Mouse (Mus musculus): ENCODE data around the gene Klrb1b. TPM values are rescaled to one million over a fixed set of nuclear protein-coding genes. Genes with fewer than 3 reads are reported as not detected.

Gene Klrb1b
- total RNA-seq (2015) (0.32 and 1.4 TPM in 2 replicates), total RNA-seq (2017) (not detected in 2 replicates)

DNA sequence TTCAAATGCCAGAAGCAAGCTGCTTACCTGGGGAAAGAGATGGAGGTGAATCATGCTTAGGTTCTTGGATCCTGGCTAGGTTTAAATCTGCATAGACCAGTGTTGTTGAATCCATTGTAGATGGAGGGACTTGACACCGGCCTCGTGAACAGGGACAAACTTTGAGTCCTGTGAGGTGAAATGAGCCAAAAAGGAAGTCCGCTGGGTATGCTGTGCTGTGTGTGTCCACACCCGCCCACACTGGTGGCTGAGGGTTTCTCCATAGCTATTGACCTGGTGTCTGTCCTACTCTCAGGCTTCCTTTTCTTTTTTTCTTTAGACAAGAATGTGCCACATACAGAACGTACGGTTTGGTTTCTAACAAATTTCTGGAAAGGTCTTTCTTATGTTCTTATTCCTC is at the start of gene Klrb1b, which contains the start of gene Gm44511:
TSS of gene Klrb1b (minus strand) at position 200 of the 400 bp plus-strand sequence.
TSS of gene Gm44511 (minus strand) at position 184 of the 400 bp plus-strand sequence.
- ATAC-seq (replicated peaks; ENCODE audit: poor library complexity) = peak; percentile 77

DNA sequence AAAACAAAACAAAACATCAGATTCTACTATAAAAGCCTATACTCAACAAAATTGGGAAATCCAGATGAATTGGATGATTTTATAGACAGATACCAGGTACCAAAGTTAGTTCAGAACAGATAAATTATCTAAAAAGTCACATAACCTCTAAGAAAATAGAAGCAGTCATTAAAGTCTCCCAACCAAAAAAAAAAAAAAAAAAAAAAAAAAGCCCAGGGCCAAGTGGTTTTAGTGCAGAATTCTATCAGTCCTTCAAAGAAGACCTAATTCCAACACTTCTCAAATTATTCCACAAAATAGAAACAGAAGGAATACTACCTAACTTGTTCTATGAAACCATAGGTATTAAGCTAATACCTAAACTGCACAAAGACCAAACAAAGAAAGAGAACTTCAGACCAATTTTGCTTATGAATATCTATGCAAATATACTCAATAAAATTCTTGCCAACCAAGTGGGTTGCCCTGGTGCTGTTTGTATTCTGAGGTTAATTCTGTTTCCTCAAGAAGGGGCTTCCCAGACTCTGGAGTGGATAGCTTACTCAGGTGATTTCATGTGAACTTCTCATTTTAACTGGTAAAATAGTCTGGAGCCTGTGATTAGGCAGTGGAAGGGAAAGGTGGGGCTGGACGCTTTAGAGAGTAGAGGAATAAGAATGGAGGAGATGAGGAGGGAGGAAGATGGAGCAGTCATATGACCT is 45.9 kb upstream of the Klrb1b start:
- no peak for ATAC-seq (replicated peaks; ENCODE audit: poor library complexity)

DNA sequence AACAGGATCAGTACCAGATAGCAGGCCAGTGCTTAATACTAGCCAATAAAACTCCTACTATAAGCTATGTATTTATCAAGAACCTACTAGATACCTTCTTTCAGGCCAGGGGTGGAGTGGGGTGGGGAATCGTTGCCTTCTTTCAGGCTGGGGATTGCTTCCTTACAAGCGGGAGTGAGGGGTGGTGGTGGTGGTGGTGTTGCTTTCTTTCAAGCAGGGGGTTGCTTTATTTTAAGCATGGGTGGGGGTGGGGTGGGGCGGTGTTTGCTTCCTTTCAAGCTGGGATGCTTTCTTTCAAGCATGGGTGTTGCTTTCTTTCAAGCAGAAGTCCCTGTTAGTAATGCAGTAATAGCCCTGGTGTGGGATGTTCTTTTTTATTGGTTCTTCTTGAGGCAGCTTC is 42.7 kb upstream of the Klrb1b start:
- no peak for ATAC-seq (replicated peaks; ENCODE audit: poor library complexity)

DNA sequence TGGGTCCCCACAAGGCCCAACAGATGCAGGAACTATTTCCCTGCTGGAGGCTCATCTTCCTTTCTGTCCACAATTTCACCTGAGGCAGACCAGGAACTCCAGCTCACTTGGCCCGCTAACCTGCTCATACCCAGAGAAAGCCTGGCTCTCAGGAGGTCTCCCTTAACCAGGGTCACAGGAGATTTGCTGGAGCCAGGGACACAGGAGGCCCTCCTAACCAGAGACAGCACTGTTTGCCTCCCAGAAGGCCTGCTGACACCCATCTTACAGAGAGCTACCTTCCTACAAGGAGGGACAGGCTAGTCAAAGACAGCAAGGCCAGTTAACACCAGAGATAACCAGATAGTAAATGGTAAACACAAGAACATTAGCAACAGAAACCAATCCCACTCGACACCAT is 31.8 kb upstream of the Klrb1b start:
- no peak for ATAC-seq (replicated peaks; ENCODE audit: poor library complexity)

DNA sequence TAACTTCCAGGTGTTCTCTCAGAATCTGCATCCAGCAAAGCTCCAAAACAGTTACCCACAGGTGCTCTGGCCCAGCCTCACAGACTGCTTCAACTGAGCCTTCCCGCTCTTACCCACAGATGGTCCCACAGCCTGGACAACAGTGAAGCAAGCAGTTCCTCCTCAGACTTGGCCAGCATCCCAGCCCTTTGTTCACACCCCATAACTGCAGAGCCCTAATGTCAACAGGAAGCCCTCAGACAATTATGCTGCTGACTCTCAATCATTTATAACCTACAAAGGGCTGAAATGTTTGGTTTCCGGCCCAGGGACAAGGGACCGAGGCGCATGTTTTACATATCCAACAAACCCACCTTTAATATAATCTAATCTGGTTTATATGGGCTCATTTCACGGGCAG is 30.1 kb upstream of the Klrb1b start:
- peak; percentile 87 for ATAC-seq (replicated peaks; ENCODE audit: poor library complexity)

DNA sequence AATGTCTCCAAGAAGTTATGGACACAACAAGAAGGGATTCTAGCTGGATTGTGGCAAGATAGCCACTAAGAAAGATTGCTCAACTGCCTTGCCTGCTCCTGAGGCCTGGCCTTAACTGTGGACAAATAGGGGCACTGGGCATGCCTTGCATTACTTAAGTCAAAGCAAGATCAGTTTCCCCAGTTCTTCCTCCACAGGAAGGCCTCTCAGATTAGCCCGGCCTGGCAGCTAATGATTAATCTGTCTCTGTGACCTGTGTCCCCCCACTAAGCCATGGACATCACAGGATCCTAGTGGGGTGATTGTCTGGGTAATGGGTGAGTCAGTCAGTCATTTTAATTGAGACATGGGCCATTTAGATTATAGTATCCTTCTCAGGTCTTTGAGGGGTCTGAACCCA is 29.3 kb upstream of the Klrb1b start:
- ATAC-seq (replicated peaks; ENCODE audit: poor library complexity) = no peak

DNA sequence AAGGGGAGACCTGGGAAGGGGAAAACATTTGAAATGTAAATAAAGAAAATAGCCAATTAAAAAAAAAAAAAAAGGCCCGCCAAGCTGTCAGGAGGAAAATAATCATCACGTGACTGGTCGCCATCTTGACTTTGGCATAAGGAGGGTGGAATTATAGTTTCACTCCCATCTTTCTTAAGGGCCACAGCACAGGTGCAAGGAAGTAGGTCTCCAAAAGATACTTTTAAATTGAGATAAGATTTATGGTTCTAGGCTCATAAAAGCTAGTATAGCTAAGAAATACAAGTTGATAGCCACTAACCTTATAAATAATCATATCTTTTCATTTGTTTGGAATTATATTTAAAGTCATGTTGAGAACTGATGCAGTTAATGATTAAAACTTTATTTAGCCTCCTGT is 28.8 kb upstream of the Klrb1b start:
- ATAC-seq (replicated peaks; ENCODE audit: poor library complexity) = no peak

DNA sequence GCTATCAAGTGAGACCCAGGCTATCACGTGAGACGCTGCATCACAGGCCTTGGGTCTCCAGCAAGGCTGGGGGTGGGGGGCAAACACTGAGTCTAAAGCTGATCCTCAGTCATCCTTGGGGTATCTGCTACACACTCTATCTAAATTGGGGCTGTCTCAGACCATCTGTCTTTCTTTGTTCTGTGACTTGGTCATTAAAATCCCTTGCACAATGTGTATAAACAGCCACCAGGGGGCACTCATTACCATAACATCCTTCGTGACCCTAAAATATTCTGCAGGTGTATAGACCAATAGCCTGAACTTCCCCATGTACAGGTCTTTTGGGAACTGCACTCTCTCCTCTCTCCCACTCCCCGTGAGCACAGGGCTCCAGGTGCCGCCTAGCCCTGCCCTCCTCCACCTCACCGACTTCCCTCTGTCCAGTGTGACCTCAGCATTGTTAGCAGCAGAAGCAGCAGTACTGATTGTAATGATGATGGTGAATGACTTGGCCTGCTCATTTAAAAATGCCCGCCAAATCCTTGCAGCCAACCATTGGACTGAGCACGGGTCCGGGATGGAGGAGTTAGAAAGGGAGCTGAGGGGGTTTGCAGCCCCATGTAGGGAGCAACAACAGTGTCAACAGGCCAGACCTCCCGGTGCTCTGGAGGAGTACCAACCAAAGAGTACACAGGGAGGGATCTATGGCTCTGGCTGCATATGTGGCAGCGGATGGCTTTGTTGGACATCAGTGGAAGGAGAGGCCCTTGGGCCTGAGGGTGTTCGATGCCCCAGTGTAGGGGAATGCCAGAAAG is 28.1 kb upstream of the Klrb1b start:
- peak; percentile 64 for ATAC-seq (replicated peaks; ENCODE audit: poor library complexity)

DNA sequence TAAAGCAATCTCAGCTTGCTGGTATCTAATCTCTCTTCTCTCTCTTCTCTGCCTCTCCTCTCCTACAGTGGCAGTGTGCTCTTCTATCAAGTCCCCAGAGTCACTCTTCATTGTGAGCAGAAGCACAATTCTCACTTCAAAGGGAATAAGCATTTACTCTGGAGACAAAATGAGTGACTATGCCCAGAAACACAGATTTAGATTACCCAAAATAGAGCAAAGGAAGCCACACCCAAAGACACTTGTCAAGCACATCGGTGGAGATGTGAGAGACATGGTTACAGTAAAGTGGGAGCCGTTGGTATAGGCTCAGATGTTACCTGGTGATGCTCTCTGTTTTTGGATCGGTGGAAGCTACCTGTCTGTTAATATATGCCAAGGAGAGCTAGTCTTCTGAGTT is 26.6 kb upstream of the Klrb1b start:
- ATAC-seq (replicated peaks; ENCODE audit: poor library complexity) = no peak

DNA sequence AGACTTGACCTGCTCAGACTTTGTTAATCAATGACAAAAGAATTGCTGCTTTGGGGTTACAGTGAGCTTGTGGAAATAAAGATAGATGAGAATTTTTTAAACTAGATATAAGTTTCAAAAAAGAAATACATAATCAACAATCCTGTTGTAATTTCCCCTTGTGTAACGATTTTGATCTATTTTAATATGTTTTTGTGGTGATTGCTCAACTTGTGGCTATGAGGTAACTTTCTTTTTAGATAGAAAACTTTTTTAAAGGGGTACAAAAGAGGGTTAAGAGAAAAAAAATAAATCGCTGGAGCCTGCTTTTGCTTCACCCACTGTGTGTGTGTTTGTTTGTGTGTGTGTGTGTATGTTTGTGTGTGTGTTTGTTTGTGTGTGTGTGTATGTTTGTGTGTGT is 25.0 kb upstream of the Klrb1b start:
- no peak for ATAC-seq (replicated peaks; ENCODE audit: poor library complexity)

DNA sequence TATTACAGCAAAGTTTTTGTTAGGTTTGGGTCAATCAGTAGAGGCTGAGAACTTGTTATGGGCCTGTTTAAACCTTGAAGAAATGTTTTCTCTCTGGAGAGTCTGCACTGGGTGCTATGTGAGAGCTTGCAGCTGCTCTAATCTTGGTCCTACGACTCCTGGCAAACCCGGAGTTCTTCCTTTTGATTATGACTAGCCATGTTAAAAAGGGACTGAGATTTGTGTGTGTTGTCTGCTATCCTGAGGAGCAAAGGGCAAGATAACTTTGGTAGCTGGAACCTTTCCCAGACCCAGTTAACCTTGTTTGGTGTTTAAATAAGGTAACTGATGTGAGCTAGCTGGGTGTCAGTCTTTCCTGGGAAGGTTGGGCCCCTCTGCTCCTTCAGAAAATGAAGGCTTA is 24.5 kb upstream of the Klrb1b start:
- ATAC-seq (replicated peaks; ENCODE audit: poor library complexity) = no peak

DNA sequence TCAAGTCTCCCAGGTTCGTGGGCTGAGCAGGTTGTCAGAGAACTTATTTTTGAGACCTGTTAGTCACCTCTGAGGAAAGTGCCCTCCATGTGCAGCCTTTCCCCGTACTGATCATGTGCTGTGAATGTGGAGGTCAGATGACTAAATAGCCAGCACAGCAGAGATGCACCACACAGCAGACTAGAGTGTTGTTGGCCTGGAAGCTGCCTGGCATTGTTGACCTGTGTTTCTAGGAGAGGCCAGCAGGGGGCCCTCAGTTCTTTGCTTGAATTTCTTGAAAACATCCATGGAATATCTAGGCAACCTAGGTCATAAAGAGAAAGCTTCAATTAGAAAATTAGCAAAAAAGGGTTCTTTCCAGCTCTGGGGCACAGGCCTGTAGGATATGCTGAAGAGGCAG is 23.8 kb upstream of the Klrb1b start:
- peak; percentile 37 for ATAC-seq (replicated peaks; ENCODE audit: poor library complexity)

DNA sequence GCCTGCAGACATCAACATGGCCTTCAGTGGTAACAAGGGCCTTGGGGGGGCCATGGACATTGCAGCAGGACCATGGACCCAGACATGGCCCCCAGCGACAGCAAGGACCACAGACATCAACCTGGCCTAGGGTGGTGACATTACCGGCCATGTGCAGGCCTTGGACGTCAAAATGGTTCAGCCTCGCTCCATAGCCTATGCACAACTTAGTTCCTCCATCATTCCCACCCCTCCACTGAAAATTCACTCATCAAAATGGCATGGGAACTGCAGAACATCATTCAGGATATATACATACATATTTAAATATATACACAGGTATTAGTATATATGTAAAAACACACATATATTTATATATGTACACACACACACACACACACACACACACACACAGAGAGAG is 21.3 kb upstream of the Klrb1b start:
- no peak for ATAC-seq (replicated peaks; ENCODE audit: poor library complexity)

DNA sequence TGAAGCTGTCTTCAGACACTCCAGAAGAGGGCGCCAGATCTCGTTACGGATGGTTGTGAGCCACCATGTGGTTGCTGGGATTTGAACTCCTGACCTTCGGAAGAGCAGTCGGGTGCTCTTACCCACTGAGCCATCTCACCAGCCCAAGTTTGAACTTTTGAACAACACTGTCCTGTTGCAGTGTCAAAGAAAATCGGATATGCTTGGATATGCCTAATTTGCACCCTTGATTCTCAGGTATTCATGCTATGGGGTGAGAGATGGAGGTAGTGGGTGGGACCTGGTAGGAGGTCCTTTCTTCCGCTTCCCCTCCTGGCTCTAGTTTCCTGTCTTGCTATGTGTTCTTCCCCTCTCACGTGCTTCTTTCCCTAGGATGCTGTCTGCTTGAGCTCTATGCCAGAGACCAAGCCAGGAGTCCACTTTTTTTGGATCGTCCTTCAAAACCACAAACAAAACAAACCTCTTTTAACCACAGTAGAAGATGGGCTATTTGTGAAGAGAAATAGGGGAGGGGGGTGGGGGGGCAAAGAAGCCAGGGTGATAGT is 19.9 kb upstream of the Klrb1b start:
- ATAC-seq (replicated peaks; ENCODE audit: poor library complexity) = no peak

DNA sequence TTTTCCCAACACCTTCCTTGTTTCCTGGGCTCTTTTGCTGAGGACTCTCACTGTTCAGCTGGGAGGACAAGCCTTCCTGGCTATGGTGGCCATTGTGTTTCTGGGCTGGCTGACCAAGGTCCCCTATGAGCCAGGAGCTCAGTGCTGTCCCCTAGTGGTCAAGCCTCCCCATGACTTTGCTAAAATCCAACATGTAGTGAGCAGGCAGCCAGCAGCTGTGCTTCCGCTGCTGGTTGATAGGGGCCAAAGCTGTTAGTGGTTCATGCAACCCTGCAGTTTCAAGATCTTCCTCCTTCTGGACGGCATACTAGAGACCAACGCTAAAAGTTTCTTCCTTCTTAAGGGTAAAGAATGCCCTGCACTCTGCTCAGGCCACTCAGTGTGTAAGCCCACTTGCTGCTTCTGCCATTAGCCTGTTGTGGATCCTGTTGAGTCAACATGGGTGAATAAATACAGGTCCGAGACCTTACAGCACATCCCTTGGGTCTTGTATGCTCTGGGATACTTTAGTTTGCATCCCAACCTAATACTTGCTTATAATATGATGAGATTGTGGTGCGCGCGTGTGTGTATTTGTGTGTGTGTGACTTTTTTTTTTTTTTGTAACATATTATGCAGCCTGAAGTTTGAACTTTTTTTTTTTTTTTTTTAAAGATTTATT is 19.3 kb upstream of the Klrb1b start:
- peak; percentile 62 for ATAC-seq (replicated peaks; ENCODE audit: poor library complexity)

DNA sequence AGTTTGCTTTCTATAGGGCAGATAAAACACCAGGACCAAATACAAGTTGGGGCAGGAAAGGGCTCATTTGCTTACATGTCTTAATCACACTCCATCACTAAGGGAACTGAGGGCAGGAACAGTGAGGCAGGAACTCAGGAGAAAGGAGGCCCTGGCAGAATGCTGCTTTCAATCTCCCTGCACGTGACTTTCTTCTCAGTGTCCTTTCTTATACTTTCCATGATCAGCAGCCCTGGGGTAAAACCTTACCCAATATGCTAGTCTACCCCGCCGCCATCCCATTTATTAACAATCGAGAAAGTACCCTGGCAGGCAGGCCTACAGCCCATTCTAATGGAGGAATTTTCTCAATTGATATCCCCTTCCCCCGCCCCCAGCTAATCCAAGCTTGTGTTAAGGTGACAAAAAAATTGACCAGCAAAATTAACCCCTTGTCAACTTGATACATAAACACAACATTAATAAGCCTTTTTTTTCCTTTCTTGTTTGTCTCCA is 18.5 kb upstream of the Klrb1b start:
- no peak for ATAC-seq (replicated peaks; ENCODE audit: poor library complexity)

DNA sequence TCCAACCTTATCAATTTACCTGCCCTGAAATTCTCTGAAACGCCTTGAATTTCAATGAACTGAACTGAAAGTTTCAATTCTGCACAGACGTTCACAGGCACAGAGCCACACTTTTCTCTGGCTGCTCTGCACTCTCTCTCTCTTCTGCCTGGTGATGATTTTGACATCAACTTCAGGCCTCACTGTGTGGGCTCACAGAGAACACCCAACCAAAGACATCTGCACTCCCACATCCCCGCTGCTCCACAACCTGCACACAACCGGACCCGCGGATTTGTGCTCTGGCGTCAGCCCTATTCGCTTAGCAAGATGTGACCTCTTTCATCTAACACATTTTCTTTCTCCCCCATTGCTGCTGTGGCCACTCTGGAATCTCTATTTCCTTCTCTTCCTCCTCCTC is 18.0 kb upstream of the Klrb1b start:
- ATAC-seq (replicated peaks; ENCODE audit: poor library complexity) = no peak

DNA sequence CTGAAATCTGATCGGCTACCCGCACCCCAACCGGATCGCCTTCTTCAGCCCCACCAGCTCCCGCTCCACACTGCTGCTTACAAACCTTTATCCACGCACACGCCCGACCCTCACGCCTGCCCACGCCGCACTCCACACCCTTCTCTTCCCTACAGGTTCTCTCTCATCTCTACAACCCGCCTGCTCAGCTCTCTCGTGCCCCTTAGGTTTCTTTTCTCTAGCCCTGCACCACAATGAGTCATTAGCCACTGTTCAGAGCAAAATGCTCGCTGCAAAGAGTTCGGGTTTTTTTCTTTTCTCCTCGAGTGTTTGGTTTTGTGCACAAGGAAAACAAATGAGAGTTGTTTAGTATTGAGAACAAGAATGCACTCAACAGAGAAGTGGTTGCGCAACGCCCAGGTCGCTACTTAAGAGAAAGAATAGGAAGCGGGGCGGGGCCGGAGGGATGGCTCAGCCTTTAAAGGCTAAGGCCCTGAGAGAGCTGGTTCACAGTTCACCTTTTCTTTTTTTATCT is 17.4 kb upstream of the Klrb1b start:
- ATAC-seq (replicated peaks; ENCODE audit: poor library complexity) = peak; percentile 13

DNA sequence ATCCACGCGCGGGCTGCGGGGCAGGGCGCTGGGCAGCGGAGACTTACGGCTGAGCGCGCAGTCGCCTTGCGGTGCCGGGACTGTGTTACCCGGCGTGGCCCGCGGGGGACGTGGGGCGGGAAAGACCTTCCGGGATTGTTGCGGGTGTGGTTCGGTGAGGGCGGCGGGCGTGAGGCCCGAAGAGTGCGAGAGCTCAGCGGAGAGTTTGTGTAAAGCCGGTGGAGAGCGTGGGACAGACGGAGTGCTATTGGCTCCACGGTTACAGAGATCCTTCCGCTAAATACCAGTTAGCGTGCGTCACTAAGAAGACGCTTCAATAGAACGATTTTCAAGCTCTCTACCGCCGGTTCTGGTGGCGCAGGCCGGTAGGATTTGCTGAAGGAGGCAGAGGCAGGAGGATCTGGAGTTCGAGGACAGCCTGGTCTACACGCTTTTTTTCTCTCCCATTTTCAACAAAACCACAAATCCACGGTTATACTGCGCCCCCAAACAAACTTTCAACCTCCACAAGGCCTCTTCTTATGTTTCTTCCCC is 16.9 kb upstream of the Klrb1b start:
- peak; percentile 37 for ATAC-seq (replicated peaks; ENCODE audit: poor library complexity)

DNA sequence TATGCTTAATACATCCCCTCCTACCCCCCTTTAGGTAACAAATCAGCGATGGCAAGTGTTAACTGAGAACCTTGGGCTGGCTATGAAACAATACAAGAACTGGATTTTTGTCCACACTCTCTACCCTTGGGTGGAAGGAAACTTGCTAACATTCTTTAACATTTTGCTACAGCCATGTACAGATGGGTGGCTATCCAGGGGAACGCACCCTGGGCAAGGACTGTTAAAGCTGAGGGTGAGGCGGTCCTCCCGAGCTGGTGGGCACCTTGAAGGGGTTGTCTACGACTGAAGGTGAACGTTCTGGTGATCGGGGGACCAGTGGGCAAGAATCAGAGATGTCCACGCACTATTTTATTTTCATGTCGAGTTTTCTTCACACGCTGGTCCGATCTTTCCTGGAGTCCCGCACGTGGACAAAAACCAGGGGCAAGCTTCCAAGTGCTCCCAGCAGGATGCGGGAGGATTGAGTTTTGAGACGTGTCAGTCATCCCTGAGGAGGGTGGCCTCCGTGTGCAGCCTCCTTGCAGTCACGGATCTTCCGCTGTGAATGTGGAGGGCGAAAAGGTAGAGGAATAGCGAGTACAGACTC is 16.3 kb upstream of the Klrb1b start:
- no peak for ATAC-seq (replicated peaks; ENCODE audit: poor library complexity)

Data from megakaryocyte progenitor cell, adult 5-6 weeks (primary cell).